In the genomic region with DNA sequence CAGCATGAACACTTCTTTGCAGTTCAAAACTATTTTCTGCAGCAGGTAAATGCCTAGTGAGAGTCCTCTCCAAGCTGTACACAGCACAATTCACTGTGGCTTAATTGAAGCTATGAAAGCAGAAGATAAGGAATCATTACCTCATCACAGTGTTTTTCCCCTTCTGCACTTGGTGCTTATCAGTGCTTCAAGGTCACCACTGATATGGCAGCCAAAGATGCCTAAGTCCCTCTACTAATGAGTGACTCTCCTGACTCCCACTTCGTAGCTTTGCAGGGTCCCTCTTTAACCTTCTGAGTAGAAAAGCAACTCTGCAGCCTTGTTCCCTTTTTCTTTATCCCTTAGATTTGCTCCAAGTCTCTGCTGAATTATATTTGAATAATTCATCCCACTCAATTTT, we compare ENCODE assay signal across 9 mouse cellular contexts.
"Had no signal": no experiment of that assay in that cellular context is flagged by ENCODE, and none has a peak within 500 bp of the region (broad histone marks: within the 10 kb centered on the region; RNA-seq: fewer than 3 reads in every experiment).

No protein-coding gene starts in this region.

- H3K36me3 ChIP-seq: limb, embryonic 12.5 days; liver, embryonic 13.5 days; neural tube, embryonic 12.5 days had no signal

- H3K27me3 ChIP-seq: limb, embryonic 12.5 days; liver, embryonic 13.5 days; neural tube, embryonic 12.5 days had no signal

- DNase-seq: kidney, postnatal 10 days; kidney, postnatal 4 days; liver; liver, embryonic 13.5 days; lung, adult 18-20 months had no signal

- H3K9me3 ChIP-seq: limb, embryonic 12.5 days; liver, embryonic 13.5 days; neural tube, embryonic 12.5 days had no signal

- H3K4me2 ChIP-seq: limb, embryonic 12.5 days; liver, embryonic 13.5 days; neural tube, embryonic 12.5 days had no signal

- H3K27ac ChIP-seq: layer of hippocampus, adult 2 months; limb, embryonic 12.5 days; liver, embryonic 13.5 days; neural tube, embryonic 12.5 days; stomach, postnatal 0 days had no signal

- H3K4me1 ChIP-seq: limb, embryonic 12.5 days; liver, embryonic 13.5 days; neural tube, embryonic 12.5 days had no signal

- H3K4me3 ChIP-seq: layer of hippocampus, adult 2 months; limb, embryonic 12.5 days; liver, embryonic 13.5 days; neural tube, embryonic 12.5 days had no signal

- H3K9ac ChIP-seq: limb, embryonic 12.5 days; liver, embryonic 13.5 days; neural tube, embryonic 12.5 days had no signal
